Mouse (Mus musculus) myocyte (in vitro differentiated cells): ENCODE measurements around the gene Kat7. TPM values are rescaled to one million over a fixed set of nuclear protein-coding genes. Genes with fewer than 3 reads are reported as not detected.

Source experiments
- H3K27me3 ChIP-seq: one replicate; pipeline ENCODE4 v1.6.1; 2011; ENCODE audit not compliant: control insufficient read depth, insufficient read depth, insufficient read length
- H3K36me3 ChIP-seq: one replicate; pipeline ENCODE4 v1.6.1; 2011; ENCODE audit not compliant: control insufficient read depth, insufficient read depth
- H3K4me2 ChIP-seq: one replicate; pipeline ENCODE4 v1.6.1; 2011; ENCODE audit warnings: low read depth, control low read depth
- H3K4me3 ChIP-seq: one replicate; pipeline ENCODE4 v1.5.1; 2011; ENCODE audit warnings: mild to moderate bottlenecking, control low read depth, moderate library complexity
- H3K79me2 ChIP-seq: one replicate; pipeline ENCODE4 v1.6.1; 2011; ENCODE audit not compliant: control insufficient read depth, insufficient read depth
- H3ac ChIP-seq: one replicate; pipeline ENCODE4 v1.6.1; 2011; ENCODE audit not compliant: control insufficient read depth, insufficient read length
- CEBPB ChIP-seq: IDR thresholded peaks from 2 replicates; pipeline ENCODE4 v1.6.1; 2011; ENCODE audit warnings: mild to moderate bottlenecking, moderate library complexity; ENCODE audit not compliant: poor library complexity, insufficient read depth, severe bottlenecking
- E2F4 ChIP-seq: IDR thresholded peaks from one replicate; pipeline ENCODE4 v1.6.1; 2011; ENCODE audit warnings: mild to moderate bottlenecking, control low read depth, moderate library complexity; ENCODE audit not compliant: insufficient read depth
- MAX ChIP-seq: IDR thresholded peaks from one replicate; pipeline ENCODE4 v1.6.1; 2011; ENCODE audit warnings: low read depth, mild to moderate bottlenecking, control low read depth
- MYOD1 ChIP-seq, 3 experiments: IDR thresholded peaks; one replicate each; pipeline ENCODE4 v1.6.1; 2011; ENCODE audit warnings: control low read depth in 2 of 3, low read depth in 2 of 3, mild to moderate bottlenecking in 2 of 3, moderate library complexity in 1 of 3; ENCODE audit not compliant: insufficient read length in 2 of 3, control insufficient read depth in 1 of 3
- MYOG ChIP-seq, 3 experiments: IDR thresholded peaks; one replicate each; pipeline ENCODE4 v1.6.1; 2011; ENCODE audit warnings: control low read depth in 2 of 3, low read depth in 2 of 3, mild to moderate bottlenecking in 2 of 3; ENCODE audit not compliant: insufficient read length in 2 of 3, control insufficient read depth in 1 of 3, insufficient read depth in 1 of 3
- POLR2A ChIP-seq: IDR thresholded peaks from one replicate; pipeline ENCODE4 v1.6.1; 2011; ENCODE audit warnings: low read depth, mild to moderate bottlenecking, control low read depth, moderate library complexity; ENCODE audit not compliant: insufficient read length
- POLR2AphosphoS2 ChIP-seq: IDR thresholded peaks from one replicate; pipeline ENCODE4 v1.6.1; 2011; ENCODE audit warnings: low read depth, control low read depth; ENCODE audit not compliant: insufficient read length
- REST ChIP-seq: IDR thresholded peaks from one replicate; pipeline ENCODE4 v1.6.1; 2011; ENCODE audit warnings: mild to moderate bottlenecking, control low read depth, moderate library complexity; ENCODE audit not compliant: insufficient read depth, insufficient read length
- SRF ChIP-seq: IDR thresholded peaks from one replicate; pipeline ENCODE4 v1.6.1; 2011; ENCODE audit warnings: low read depth; ENCODE audit not compliant: control insufficient read depth, insufficient read length
- TCF12 ChIP-seq: IDR thresholded peaks from one replicate; pipeline ENCODE4 v1.6.1; 2011; ENCODE audit warnings: mild to moderate bottlenecking, control low read depth; ENCODE audit not compliant: poor library complexity, insufficient read depth, severe bottlenecking
- TCF3 ChIP-seq: IDR thresholded peaks from one replicate; pipeline ENCODE4 v1.6.1; 2011; ENCODE audit warnings: low read depth, control low read depth; ENCODE audit not compliant: insufficient read length
- USF1 ChIP-seq: IDR thresholded peaks from one replicate; pipeline ENCODE4 v1.6.1; 2011; ENCODE audit warnings: low read depth, mild to moderate bottlenecking, control low read depth, moderate library complexity
- polyA plus RNA-seq: library from polyadenylated mRNA; unstranded; fragments of >200 nt; fragmentation: generic; extraction: Trizol; gene quantifications from one replicate; pipeline ENCODE4 v1.2.1, GENCODE M21; 2012; ENCODE audit warnings: missing spikeins

Gene Kat7
- polyA plus RNA-seq, 1 experiment = 52.2 TPM

GRCm38 (mm10) chr11:95336568-95337128, 26.6 kb upstream of the Kat7 start, which contains the start of gene Fam117a:
Fam117a (plus strand) TSS chr11:95337018.
- TF ChIP-seq POLR2AphosphoS2 = peak; percentile 70
- TF ChIP-seq POLR2A = peak; percentile 86
- TF ChIP-seq MYOD1 (IDR thresholded peaks at IDR 0.05; ENCODE audit: control insufficient read depth in 1 of 3, insufficient read length in 2 of 3, low read depth in 2 of 3) = no peak
- no peak for TF ChIP-seq TCF3
- no peak for TF ChIP-seq MAX
- TF ChIP-seq USF1 = peak; percentile 36
- peak within 1 kb of the TSS; percentile 40 for H3K4me3 ChIP-seq
- H3K36me3 ChIP-seq = no peaks in the 10 kb centered on the region
- H3K4me2 ChIP-seq = peak within 1 kb of the TSS; percentile 88
- peaks cover 28% of the 10 kb centered on the region for H3K79me2 ChIP-seq
- no peaks in the 10 kb centered on the region for H3K27me3 ChIP-seq
- peak within 1 kb of the TSS; percentile 10 for H3ac ChIP-seq

- peaks cover 14% of the 10 kb centered on the region for H3K79me2 ChIP-seq
- H3K4me2 ChIP-seq = no peak overlapping the region
- no peak overlapping the region for H3ac ChIP-seq
- H3K4me3 ChIP-seq = no peak overlapping the region
- no peaks in the 10 kb centered on the region for H3K36me3 ChIP-seq
- TF ChIP-seq MAX = no peak
- H3K27me3 ChIP-seq = no peaks in the 10 kb centered on the region
Measured at GRCm38 (mm10) chr11:95334448-95335060, 24.5 kb upstream of the Kat7 start.

- Histone ChIP-seq H3K79me2 (peaks cover 11% of the 10 kb centered on the region), H3K36me3 (no peaks in the 10 kb centered on the region), H3K4me3 (no peak overlapping the region), H3ac (no peak overlapping the region), H3K4me2 (no peak overlapping the region), H3K27me3 (no peaks in the 10 kb centered on the region)
- no peak for TF ChIP-seq TCF3
- no peak for TF ChIP-seq E2F4
- no peak for TF ChIP-seq TCF12
- no peak for TF ChIP-seq SRF
- TF ChIP-seq REST = no peak
- TF ChIP-seq MYOG (IDR thresholded peaks at IDR 0.05; ENCODE audit: control insufficient read depth in 1 of 3, insufficient read depth in 1 of 3, insufficient read length in 2 of 3, low read depth in 2 of 3) = no peak
- TF ChIP-seq CEBPB = no peak
- TF ChIP-seq POLR2A = no peak
- no peak for TF ChIP-seq USF1
- no peak for TF ChIP-seq MAX
- no peak for TF ChIP-seq POLR2AphosphoS2
- no peak for TF ChIP-seq MYOD1 (IDR thresholded peaks at IDR 0.05; ENCODE audit: control insufficient read depth in 1 of 3, insufficient read length in 2 of 3, low read depth in 2 of 3)
Measured at GRCm38 (mm10) chr11:95333805-95334204, 23.8 kb upstream of the Kat7 start.

GRCm38 (mm10) chr11:95333209-95333608, 23.2 kb upstream of the Kat7 start:
- no peak overlapping the region for H3K4me3 ChIP-seq
- H3K4me2 ChIP-seq = no peak overlapping the region
- H3K36me3 ChIP-seq = no peaks in the 10 kb centered on the region
- no peak overlapping the region for H3ac ChIP-seq
- H3K79me2 ChIP-seq = peaks cover 5% of the 10 kb centered on the region
- H3K27me3 ChIP-seq = no peaks in the 10 kb centered on the region
- no peak for TF ChIP-seq E2F4
- no peak for TF ChIP-seq MAX
- no peak for TF ChIP-seq REST
- TF ChIP-seq TCF3 = no peak
- TF ChIP-seq CEBPB = no peak
- no peak for TF ChIP-seq USF1
- no peak for TF ChIP-seq MYOG (IDR thresholded peaks at IDR 0.05; ENCODE audit: control insufficient read depth in 1 of 3, insufficient read depth in 1 of 3, insufficient read length in 2 of 3, low read depth in 2 of 3)
- no peak for TF ChIP-seq TCF12
- no peak for TF ChIP-seq POLR2A
- no peak for TF ChIP-seq MYOD1 (IDR thresholded peaks at IDR 0.05; ENCODE audit: control insufficient read depth in 1 of 3, insufficient read length in 2 of 3, low read depth in 2 of 3)
- no peak for TF ChIP-seq SRF
- TF ChIP-seq POLR2AphosphoS2 = no peak

GRCm38 (mm10) chr11:95330662-95331061, 20.6 kb upstream of the Kat7 start:
- H3K4me3 ChIP-seq = no peak overlapping the region

More at GRCm38 (mm10) chr11:95330662-95331061, 20.6 kb upstream of the Kat7 start:
- no peaks in the 10 kb centered on the region for H3K79me2 ChIP-seq
- no peak overlapping the region for H3ac ChIP-seq
- H3K27me3 ChIP-seq = no peaks in the 10 kb centered on the region
- no peak overlapping the region for H3K4me2 ChIP-seq
- TF ChIP-seq MYOG (IDR thresholded peaks at IDR 0.05; ENCODE audit: control insufficient read depth in 1 of 3, insufficient read depth in 1 of 3, insufficient read length in 2 of 3, low read depth in 2 of 3) (no peak), TCF12 (no peak), TCF3 (no peak), MYOD1 (IDR thresholded peaks at IDR 0.05; ENCODE audit: control insufficient read depth in 1 of 3, insufficient read length in 2 of 3, low read depth in 2 of 3) (no peak), USF1 (no peak), POLR2AphosphoS2 (no peak), MAX (no peak), REST (no peak), SRF (no peak), CEBPB (no peak), E2F4 (no peak), POLR2A (no peak)
- H3K36me3 ChIP-seq = no peaks in the 10 kb centered on the region
